Mouse (Mus musculus) layer of hippocampus, postnatal 14 days (tissue): ENCODE measurements around the gene Pnrc2. TPM values are rescaled to one million over a fixed set of nuclear protein-coding genes. Genes with fewer than 3 reads are reported as not detected.

Experiments used
- DNase-seq, 2 experiments: peaks; one replicate each; pipeline ENCODE4 v3.0.0; 2021 to 2022; ENCODE audit warnings: low spot score in 2 of 2, mixed read lengths in 1 of 2
- total RNA-seq, 2 experiments: library from RNA; stranded (reverse); gene quantifications; 2 replicates each; pipeline ENCODE4 v1.2.3; 2021

The Pnrc2 gene
- total RNA-seq, 2 experiments from 2014 or later: 59.5 to 67.2 TPM

- DNase-seq: no peak
These were observed 21.5 kb upstream of the Pnrc2 start, which contains the start of gene Cnr2 for GRCm38 (mm10) chr4:135895071-135895571. Cnr2 (plus strand) TSS chr4:135895394.

GRCm38 (mm10) chr4:135892884-135893283 is 19.2 kb upstream of the Pnrc2 start:
- no peak for DNase-seq

DNA sequence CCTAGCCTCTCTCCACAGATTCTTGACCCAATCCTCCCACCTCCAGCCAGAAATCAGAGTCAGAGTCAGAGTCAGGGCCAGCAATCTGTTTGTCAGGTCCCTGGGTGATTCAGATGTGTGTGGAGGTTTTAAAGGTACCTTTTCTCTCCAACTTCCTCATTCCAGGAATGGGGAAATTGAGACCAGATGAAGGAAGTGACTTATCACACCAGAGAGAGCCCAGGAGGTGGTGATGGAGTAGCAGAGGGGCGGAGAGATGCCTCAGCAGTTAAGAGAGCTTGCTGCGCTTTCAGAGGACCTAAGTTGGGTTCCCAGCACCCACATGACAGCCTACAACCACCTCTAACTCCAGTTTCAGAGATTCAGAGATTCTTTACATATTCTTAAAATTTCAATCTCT is 17.9 kb upstream of the Pnrc2 start:
- no peak for DNase-seq

DNA sequence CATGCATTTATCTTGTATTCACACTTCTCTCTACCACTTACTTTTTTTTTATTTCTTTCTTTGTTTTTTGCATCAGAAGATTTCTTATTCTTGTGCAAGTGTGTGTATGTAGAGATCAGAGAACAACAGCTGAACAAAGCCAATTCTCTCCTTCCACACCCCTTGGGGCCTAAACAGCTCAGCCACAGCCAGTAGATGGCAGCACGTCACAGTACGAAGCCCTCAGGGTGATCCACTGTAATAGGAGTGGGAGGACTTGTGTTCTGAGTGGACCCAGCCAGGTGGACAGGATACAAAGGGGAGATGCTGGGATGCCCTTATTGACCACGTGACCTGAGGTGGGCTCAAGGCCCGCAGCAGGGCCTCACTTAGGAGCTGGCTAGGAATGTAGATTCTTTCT is 16.2 kb upstream of the Pnrc2 start:
- peak; percentile 51 to 68 for DNase-seq

- DNase-seq: no peak
These were observed 15.7 kb upstream of the Pnrc2 start for GRCm38 (mm10) chr4:135889146-135889883.

- no peak for DNase-seq
These were observed 14.9 kb upstream of the Pnrc2 start for GRCm38 (mm10) chr4:135888448-135889057.

- DNase-seq: no peak
These were observed 12.5 kb upstream of the Pnrc2 start for GRCm38 (mm10) chr4:135886184-135886583.

DNA sequence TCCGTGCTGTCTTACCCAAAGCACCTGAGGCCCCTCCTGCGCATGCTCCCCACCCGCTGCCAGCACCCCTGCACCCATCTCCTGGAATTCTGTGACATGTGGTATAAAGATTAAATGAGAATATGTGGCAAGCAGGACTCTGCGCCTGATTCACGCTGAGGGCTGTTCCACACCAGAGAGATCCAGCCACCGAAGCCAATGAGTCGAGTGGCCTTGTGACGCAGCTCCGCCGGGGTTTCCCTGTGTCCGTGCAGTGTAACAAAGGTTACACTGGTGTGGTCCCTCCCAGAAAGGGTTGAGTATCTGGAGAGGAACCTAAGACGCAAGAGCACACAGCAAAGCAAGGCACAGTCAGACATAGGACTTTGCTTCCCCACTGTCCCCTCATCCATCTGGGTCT is 12.0 kb upstream of the Pnrc2 start:
- DNase-seq: no peak

DNA sequence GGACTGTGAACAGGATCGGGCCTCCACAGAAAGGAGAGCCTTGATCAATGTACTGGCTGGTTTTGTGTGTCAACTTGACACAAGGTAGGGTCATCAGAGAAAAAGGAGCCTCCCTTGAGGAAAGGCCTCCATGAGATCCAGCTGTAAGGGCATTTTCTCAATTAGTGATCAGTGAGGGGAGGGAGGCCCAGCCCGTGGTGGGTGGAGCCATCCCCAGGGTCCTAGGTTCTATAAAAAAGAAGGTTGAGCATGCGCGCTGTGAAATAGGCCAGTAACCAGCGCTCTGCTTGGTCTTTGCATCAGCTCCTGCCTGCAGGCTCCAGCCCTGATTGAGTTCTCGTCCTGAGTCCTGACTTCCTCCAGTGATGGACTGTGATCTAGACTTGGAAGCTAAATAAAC is 10.9 kb upstream of the Pnrc2 start:
- DNase-seq: no peak

GRCm38 (mm10) chr4:135883881-135884516 is 10.3 kb upstream of the Pnrc2 start:
- no peak for DNase-seq

GRCm38 (mm10) chr4:135883401-135883851 is 9.8 kb upstream of the Pnrc2 start:
- no peak for DNase-seq

DNA sequence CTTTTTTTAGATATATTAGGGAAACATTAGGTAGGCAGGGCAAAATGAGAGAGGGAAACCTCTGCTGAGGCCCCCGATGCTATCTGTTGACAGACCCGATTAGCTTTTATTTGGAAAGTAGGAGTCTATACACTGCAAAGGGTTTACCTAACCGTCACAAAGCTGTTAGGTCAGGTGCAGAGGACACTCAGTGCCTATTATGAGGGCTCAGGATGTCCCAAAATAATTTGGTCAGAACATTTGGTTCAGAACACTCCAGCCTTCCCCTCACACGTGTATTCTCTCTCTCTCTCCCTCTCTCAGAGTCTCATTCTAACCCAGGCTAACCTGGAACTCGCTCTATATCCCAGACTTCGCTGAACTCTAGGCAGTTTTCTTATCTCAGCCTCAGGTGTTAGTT is 8.4 kb upstream of the Pnrc2 start:
- no peak for DNase-seq

DNA sequence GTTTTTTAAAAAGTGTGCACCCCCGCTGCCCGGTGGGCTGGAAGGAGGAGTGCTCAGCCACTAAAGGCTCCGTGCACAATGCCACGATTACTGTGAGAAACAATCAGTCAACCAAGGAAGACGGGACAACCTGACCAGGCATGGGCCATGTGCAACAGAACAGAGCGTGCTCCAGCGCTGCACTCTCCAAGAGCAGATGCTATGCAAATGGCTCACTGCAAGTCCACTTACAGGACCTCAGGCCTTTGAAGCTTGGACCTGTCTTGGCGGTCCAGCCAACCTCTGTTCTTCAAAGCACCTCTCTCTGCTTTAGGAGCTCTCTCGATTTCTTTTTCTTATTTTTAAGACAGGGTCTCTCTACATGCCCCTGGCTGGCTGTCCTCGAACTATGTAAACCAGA is 6.9 kb upstream of the Pnrc2 start:
- DNase-seq: no peak

DNA sequence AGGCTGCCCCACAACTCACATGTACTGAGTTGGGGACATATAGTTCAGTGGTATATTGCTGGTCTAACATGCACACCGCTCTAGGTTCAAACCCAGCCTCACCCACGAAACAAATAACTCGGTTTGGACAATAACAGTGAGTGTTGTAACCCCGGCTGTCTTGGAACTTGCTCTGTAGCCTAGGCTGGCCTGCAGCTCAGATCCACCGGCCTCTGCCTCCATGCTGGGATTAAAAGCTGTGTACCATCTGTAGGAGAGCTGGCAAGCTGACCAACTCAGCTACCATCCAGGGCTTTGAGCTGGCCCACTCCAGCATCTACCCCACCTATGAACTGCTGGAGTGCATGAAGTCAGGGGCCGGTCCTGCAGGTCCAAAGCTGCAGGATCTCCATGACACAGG is 6.4 kb upstream of the Pnrc2 start:
- no peak for DNase-seq

DNA sequence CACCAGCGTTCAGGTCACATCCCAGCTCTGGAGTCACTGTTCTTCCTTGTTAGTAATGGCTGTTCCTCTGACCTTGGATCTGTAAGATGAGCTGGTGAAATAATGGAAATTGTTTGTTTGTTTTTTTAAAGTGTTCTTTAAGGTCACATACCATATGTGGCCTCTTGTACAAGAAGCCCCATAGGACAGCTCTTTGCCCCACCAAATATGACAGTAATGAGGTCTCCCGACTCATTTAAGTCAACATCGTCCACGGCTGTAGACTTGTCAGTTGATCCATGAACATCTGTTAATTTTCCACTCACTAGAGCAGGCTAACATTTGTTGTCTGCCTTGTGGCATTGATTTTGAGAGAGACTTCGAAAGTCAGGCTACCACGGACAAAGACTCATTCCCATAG is 5.4 kb upstream of the Pnrc2 start:
- DNase-seq: no peak

GRCm38 (mm10) chr4:135877742-135878141 is 4.1 kb upstream of the Pnrc2 start:
- no peak for DNase-seq

- DNase-seq: peak; percentile 53 to 74
These were observed 3.0 kb upstream of the Pnrc2 start for GRCm38 (mm10) chr4:135876583-135877020.

DNA sequence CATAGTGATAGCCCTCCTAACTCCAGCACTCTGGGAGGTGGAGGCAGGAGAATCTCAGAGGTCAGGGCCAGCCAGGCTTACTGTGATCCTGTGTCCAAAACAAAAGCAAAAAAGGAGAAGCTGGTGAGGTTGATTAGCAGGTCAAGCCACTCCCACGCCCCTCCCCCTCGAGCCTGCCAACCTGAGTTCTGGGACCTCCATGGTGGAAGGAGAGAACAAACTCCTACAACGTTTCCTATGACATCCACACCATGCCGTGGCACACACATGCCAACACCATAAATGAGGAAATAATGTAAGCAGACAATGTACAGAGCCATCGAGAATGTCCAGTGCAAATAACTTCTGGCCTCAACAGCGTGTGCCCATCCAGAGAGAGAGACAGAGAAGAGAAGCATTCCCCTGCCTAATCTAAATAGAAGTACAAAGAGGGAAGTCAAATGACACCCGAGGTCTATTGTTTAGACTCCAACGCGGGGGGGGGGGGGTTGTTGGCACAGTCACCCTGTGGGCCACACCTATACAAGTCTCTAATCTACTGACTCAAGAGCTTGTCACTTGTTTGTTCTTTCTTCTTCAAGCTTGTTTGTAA is 2.4 kb upstream of the Pnrc2 start:
- DNase-seq: no peak

GRCm38 (mm10) chr4:135875546-135875945 is 1.9 kb upstream of the Pnrc2 start:
- no peak for DNase-seq

- DNase-seq: no peak
These were observed 1.2 kb upstream of the Pnrc2 start for GRCm38 (mm10) chr4:135874564-135875535.
